Mouse (Mus musculus) induced T-regulatory cell, adult 2 months (primary cell): ENCODE measurements around the gene 1700018B08Rik.

ENCODE experiments used
- DNase-seq: peaks from one replicate; pipeline ENCODE4 v3.0.0-alpha.2; 2012; ENCODE audit warnings: low read depth

1700018B08Rik gene

GRCm38 (mm10) chr8:121511751-121512150 is 32.4 kb downstream of the 1700018B08Rik start:
- no peak for DNase-seq

- DNase-seq, result no peak
These were observed 46.5 kb downstream of the 1700018B08Rik start for GRCm38 (mm10) chr8:121497621-121498020.

GRCm38 (mm10) chr8:121491633-121492032 is 52.5 kb downstream of the 1700018B08Rik start:
- no peak for DNase-seq

- no peak for DNase-seq
These were observed 59.9 kb downstream of the 1700018B08Rik start for GRCm38 (mm10) chr8:121484072-121484782.
